Mouse (Mus musculus) MEL (cell line): ENCODE data around the gene Ccdc88c. TPM values are rescaled to one million over a fixed set of nuclear protein-coding genes. Genes with fewer than 3 reads are reported as not detected.

Experiments
- DNase-seq: peaks from one replicate; pipeline ENCODE4 v3.0.0; 2011; ENCODE audit warnings: low read depth, low spot score
- H3K27ac ChIP-seq: 2 replicates; pipeline ENCODE4 v1.5.1; 2012; ENCODE audit warnings: low read depth, mild to moderate bottlenecking, control low read depth, low read length, moderate library complexity; ENCODE audit not compliant: control insufficient read depth
- H3K27me3 ChIP-seq, 2 experiments: fragments of 150-350 bp in 1 of 2; sonication (generic) in 1 of 2; 2 replicates each; pipeline ENCODE4 v1.6.1; 2012; ENCODE audit warnings: low read length in 2 of 2, mild to moderate bottlenecking in 2 of 2, improper control_type of control experiment in 1 of 2, moderate library complexity in 1 of 2; ENCODE audit not compliant: insufficient read depth in 2 of 2, control insufficient read depth in 1 of 2
- H3K36me3 ChIP-seq, 2 experiments: 2 replicates each; pipeline ENCODE4 v1.6.1; 2012 to 2014; ENCODE audit warnings: low read length in 2 of 2, improper control_type of control experiment in 1 of 2, inconsistent platforms in 1 of 2, mild to moderate bottlenecking in 1 of 2; ENCODE audit not compliant: insufficient read depth in 2 of 2, control insufficient read depth in 1 of 2
- H3K4me1 ChIP-seq, 2 experiments: fragments of 150-350 bp in 1 of 2; sonication (generic) in 1 of 2; 2 replicates each; pipeline ENCODE4 v1.6.1; 2012; ENCODE audit warnings: low read length in 2 of 2, improper control_type of control experiment in 1 of 2, mild to moderate bottlenecking in 1 of 2; ENCODE audit not compliant: insufficient read depth in 2 of 2, control insufficient read depth in 1 of 2
- H3K4me3 ChIP-seq, 2 experiments: fragments of 150-350 bp in 1 of 2; sonication (generic) in 1 of 2; 2 replicates each; pipeline ENCODE4 v1.5.1; 2012; ENCODE audit warnings: low read depth in 2 of 2, low read length in 2 of 2, mild to moderate bottlenecking in 2 of 2, moderate library complexity in 2 of 2, control low read depth in 1 of 2, improper control_type of control experiment in 1 of 2; ENCODE audit not compliant: control insufficient read depth in 1 of 2, insufficient read depth in 1 of 2
- H3K79me2 ChIP-seq: 2 replicates; pipeline ENCODE4 v1.6.1; 2012; ENCODE audit warnings: mild to moderate bottlenecking, low read length, moderate library complexity; ENCODE audit not compliant: control insufficient read depth, poor library complexity, insufficient read depth
- H3K9ac ChIP-seq: 2 replicates; pipeline ENCODE4 v1.6.1; 2012; ENCODE audit warnings: low read depth, mild to moderate bottlenecking, control low read depth, low read length, moderate library complexity; ENCODE audit not compliant: control insufficient read depth, poor library complexity, severe bottlenecking
- H3K9me3 ChIP-seq: fragments of 150-350 bp; sonication (generic); replicated peaks from 2 replicates; pipeline ENCODE4 v1.6.1; 2012; ENCODE audit warnings: mild to moderate bottlenecking, low read length, improper control_type of control experiment, moderate library complexity; ENCODE audit not compliant: insufficient read depth
- BHLHE40 ChIP-seq: IDR thresholded peaks from 2 replicates; pipeline ENCODE4 v1.6.1; 2012; ENCODE audit warnings: low read depth, mild to moderate bottlenecking, inconsistent platforms, low read length, improper control_type of control experiment, borderline replicate concordance
- CHD2 ChIP-seq: IDR thresholded peaks from 2 replicates; pipeline ENCODE4 v1.6.1; 2011; ENCODE audit warnings: low read length, improper control_type of control experiment
- CTCF ChIP-seq, 3 experiments: IDR thresholded peaks in 2 of 3; conservative IDR thresholded peaks in 1 of 3; 2 replicates each; pipeline ENCODE4 v1.5.1; 2011 to 2012; ENCODE audit warnings: low read length in 3 of 3, low read depth in 2 of 3, mild to moderate bottlenecking in 2 of 3, improper control_type of control experiment in 1 of 3, inconsistent platforms in 1 of 3, mixed read lengths in 1 of 3, moderate library complexity in 1 of 3; ENCODE audit not compliant: control insufficient read depth in 1 of 3, insufficient read depth in 1 of 3, poor library complexity in 1 of 3, severe bottlenecking in 1 of 3
- ELF1 ChIP-seq: IDR thresholded peaks from 2 replicates; pipeline ENCODE4 v1.6.1; 2014; ENCODE audit warnings: low read depth, mild to moderate bottlenecking, inconsistent platforms, low read length, improper control_type of control experiment, moderate library complexity
- EP300 ChIP-seq, 2 experiments: IDR thresholded peaks; 2 replicates each; pipeline ENCODE4 v1.6.1; 2011; ENCODE audit warnings: improper control_type of control experiment in 2 of 2, low read length in 2 of 2, low read depth in 1 of 2, mild to moderate bottlenecking in 1 of 2
- ETS1 ChIP-seq: IDR thresholded peaks from 2 replicates; pipeline ENCODE4 v1.6.1; 2012; ENCODE audit warnings: low read depth, mild to moderate bottlenecking, inconsistent platforms, low read length, improper control_type of control experiment, moderate library complexity
- GABPA ChIP-seq: IDR thresholded peaks from 2 replicates; pipeline ENCODE4 v1.6.1; 2012; ENCODE audit warnings: low read depth, mild to moderate bottlenecking, inconsistent platforms, low read length, improper control_type of control experiment, moderate library complexity
- HCFC1 ChIP-seq: IDR thresholded peaks from 2 replicates; pipeline ENCODE4 v1.6.1; 2012; ENCODE audit warnings: low read depth, mild to moderate bottlenecking, inconsistent platforms, low read length, improper control_type of control experiment, moderate library complexity
- KAT2A ChIP-seq: conservative IDR thresholded peaks from 2 replicates; pipeline ENCODE4 v1.6.1; 2012; ENCODE audit warnings: low read depth, low read length, improper control_type of control experiment, inconsistent platforms
- MAX ChIP-seq: IDR thresholded peaks from 2 replicates; pipeline ENCODE4 v1.6.1; 2011; ENCODE audit warnings: low read length, improper control_type of control experiment
- MAZ ChIP-seq: IDR thresholded peaks from 2 replicates; pipeline ENCODE4 v1.6.1; 2012; ENCODE audit warnings: low read depth, mild to moderate bottlenecking, inconsistent platforms, low read length, improper control_type of control experiment
- MXI1 ChIP-seq: IDR thresholded peaks from 2 replicates; pipeline ENCODE4 v1.6.1; 2011; ENCODE audit warnings: mild to moderate bottlenecking, low read depth, low read length, improper control_type of control experiment
- MYB ChIP-seq: IDR thresholded peaks from 2 replicates; pipeline ENCODE4 v1.6.1; 2011; ENCODE audit warnings: mild to moderate bottlenecking, low read depth, low read length, improper control_type of control experiment
- MYC ChIP-seq: IDR thresholded peaks from 2 replicates; pipeline ENCODE4 v1.6.1; 2011; ENCODE audit warnings: low read depth, mild to moderate bottlenecking, low read length, improper control_type of control experiment, moderate library complexity
- NELFE ChIP-seq: IDR thresholded peaks from 2 replicates; pipeline ENCODE4 v1.6.1; 2011; ENCODE audit warnings: low read depth, low read length, improper control_type of control experiment
- NRF1 ChIP-seq: IDR thresholded peaks from 2 replicates; pipeline ENCODE4 v1.6.1; 2014; ENCODE audit warnings: low read depth, mild to moderate bottlenecking, inconsistent platforms, low read length, improper control_type of control experiment, moderate library complexity; ENCODE audit not compliant: poor library complexity, insufficient read depth, severe bottlenecking
- POLR2A ChIP-seq, 2 experiments: IDR thresholded peaks; 2 replicates each; pipeline ENCODE4 v1.6.1; 2011 to 2012; ENCODE audit warnings: low read length in 2 of 2, mild to moderate bottlenecking in 2 of 2, control low read depth in 1 of 2, improper control_type of control experiment in 1 of 2, low read depth in 1 of 2, moderate library complexity in 1 of 2; ENCODE audit not compliant: control insufficient read depth in 1 of 2, insufficient read depth in 1 of 2, poor library complexity in 1 of 2
- RAD21 ChIP-seq: IDR thresholded peaks from 2 replicates; pipeline ENCODE4 v1.6.1; 2011; ENCODE audit warnings: mild to moderate bottlenecking, low read depth, low read length, improper control_type of control experiment
- SIN3A ChIP-seq: IDR thresholded peaks from 2 replicates; pipeline ENCODE4 v1.6.1; 2012; ENCODE audit warnings: low read length, improper control_type of control experiment, inconsistent platforms
- SMC3 ChIP-seq: IDR thresholded peaks from 2 replicates; pipeline ENCODE4 v1.6.1; 2011; ENCODE audit warnings: low read depth, low read length, improper control_type of control experiment
- TCF12 ChIP-seq: IDR thresholded peaks from 2 replicates; pipeline ENCODE4 v1.6.1; 2014; ENCODE audit warnings: low read depth, mild to moderate bottlenecking, inconsistent platforms, low read length, improper control_type of control experiment, moderate library complexity
- UBTF ChIP-seq: IDR thresholded peaks from 2 replicates; pipeline ENCODE4 v1.6.1; 2012; ENCODE audit warnings: low read depth, mild to moderate bottlenecking, inconsistent platforms, low read length, improper control_type of control experiment, moderate library complexity, borderline replicate concordance; ENCODE audit not compliant: insufficient read depth
- USF1 ChIP-seq: IDR thresholded peaks from 2 replicates; pipeline ENCODE4 v1.6.1; 2014; ENCODE audit warnings: low read depth, mild to moderate bottlenecking, inconsistent platforms, low read length, improper control_type of control experiment, moderate library complexity
- ZC3H11A ChIP-seq: IDR thresholded peaks from 2 replicates; pipeline ENCODE4 v1.6.1; 2012; ENCODE audit warnings: low read depth, mild to moderate bottlenecking, inconsistent platforms, low read length, improper control_type of control experiment
- ZKSCAN1 ChIP-seq: IDR thresholded peaks from 2 replicates; pipeline ENCODE4 v1.6.1; 2012; ENCODE audit warnings: low read depth, mild to moderate bottlenecking, inconsistent platforms, low read length, improper control_type of control experiment, moderate library complexity
- ZMIZ1 ChIP-seq: IDR thresholded peaks from 2 replicates; pipeline ENCODE4 v1.6.1; 2012; ENCODE audit warnings: low read depth, mild to moderate bottlenecking, inconsistent platforms, low read length, improper control_type of control experiment, moderate library complexity
- polyA plus RNA-seq, 2 experiments: library from polyadenylated mRNA; stranded (reverse) in 1 of 2; unstranded in 1 of 2; fragments of >175 nt in 1 of 2; fragments of >200 nt in 1 of 2; gene quantifications; 2 replicates each; pipeline versions ENCODE4 v1.2.1 to v1.2.4; 2012; ENCODE audit warnings: low replicate concordance in 2 of 2, low read depth in 1 of 2; ENCODE audit not compliant: insufficient read length in 2 of 2, insufficient read depth in 1 of 2, missing spikeins in 1 of 2
- total RNA-seq: library from RNA; depleted of rRNA; stranded (reverse); fragments of 300-350 nt; gene quantifications from 2 replicates; pipeline ENCODE4 v1.2.3, GENCODE M21; 2012; rRNA removed

Gene Ccdc88c
- total RNA-seq, result 8.5 and 8.7 TPM in 2 replicates
- 10 to 100 TPM in 1 of 2 experiments, not detected in 1; 15.3 TPM for polyA plus RNA-seq

DNA sequence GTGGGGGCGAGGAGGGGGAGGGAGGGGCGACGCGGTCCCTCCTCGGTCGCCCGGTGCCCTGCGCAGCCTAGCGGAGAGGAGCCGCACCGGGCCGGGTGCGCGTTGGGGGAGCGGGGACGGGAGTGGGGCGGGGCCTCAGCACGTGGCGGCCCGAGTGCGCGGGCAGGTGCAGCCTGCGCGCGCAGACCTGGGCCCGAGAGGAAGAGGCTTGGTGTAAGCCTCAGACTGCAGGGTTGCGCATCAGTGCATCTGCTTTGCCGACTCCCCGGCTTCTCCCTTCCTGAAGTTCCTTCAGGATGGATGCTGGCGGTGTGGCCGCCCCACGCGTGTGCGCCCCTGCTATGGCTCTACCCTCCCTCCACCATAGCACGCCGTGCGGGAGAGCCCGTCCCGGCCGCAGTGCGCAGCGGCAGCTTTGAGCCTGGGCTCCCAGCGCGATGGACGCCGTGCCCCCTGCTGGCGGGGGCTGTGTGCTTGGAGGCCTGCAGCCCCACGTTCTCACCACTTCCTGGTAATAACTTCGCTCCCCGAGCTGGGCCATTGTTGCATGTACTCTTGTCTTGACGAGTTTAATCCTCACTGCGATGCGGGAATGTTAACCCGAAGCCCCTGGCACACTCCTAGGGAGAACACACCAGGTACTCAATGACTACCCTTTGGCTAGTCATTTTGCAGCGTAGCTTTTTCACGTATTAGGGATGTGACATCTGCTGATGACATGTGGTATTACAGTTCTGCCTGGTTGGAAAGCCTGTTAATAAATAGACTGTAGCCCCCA lies at the start of gene Ccdc88c:
Gene Ccdc88c (minus strand): TSS at position 103 of the 778 bp plus-strand sequence.
- Histone ChIP-seq H3K79me2 (peaks cover 22% of the 10 kb centered on the region), H3K4me3 (peak within 1 kb of the TSS; percentile 76 to 97), H3K36me3 (peaks cover 0 to 25% of the 10 kb centered on the region in 2 experiments; a peak in 2 of 4 replicates), H3K9me3 (no peaks in the 10 kb centered on the region), H3K9ac (peak within 1 kb of the TSS; percentile 97), H3K4me1 (peaks cover 11 to 33% of the 10 kb centered on the region in 2 experiments; a peak in 3 of 4 replicates), H3K27me3 (no peaks in the 10 kb centered on the region), H3K27ac (peak within 1 kb of the TSS; percentile 83)
- peak; percentile 93 for DNase-seq
- TF ChIP-seq RAD21, result peak; percentile 78
- TF ChIP-seq EP300 (IDR thresholded peaks at IDR 0.05; ENCODE audit: low read depth in 1 of 2, low read length in 2 of 2), result no peak
- TF ChIP-seq ZC3H11A, result peak; percentile 79
- no peak for TF ChIP-seq MYB
- TF ChIP-seq POLR2A (IDR thresholded peaks at IDR 0.05; ENCODE audit: control insufficient read depth in 1 of 2, insufficient read depth in 1 of 2, low read depth in 1 of 2, low read length in 2 of 2, poor library complexity in 1 of 2), result peak; percentile 83 to 85
- peak; percentile 31; the same call in 1 of the 2 replicates for TF ChIP-seq HCFC1
- no peak for TF ChIP-seq ZKSCAN1
- TF ChIP-seq NRF1, result peak; percentile 70
- TF ChIP-seq ELF1, result 0 out of 2 replicates have a peak, but pooled peaks have one; percentile 26
- no peak for TF ChIP-seq KAT2A
- TF ChIP-seq ZMIZ1, result 0 out of 2 replicates have a peak, but pooled peaks have one; percentile 48
- peak; percentile 19; the same call in 1 of the 2 replicates for TF ChIP-seq ETS1
- peak; percentile 64 for TF ChIP-seq USF1
- TF ChIP-seq MYC, result peak; percentile 74
- TF ChIP-seq GABPA, result no peak
- TF ChIP-seq BHLHE40, result peak; percentile 57; the same call in 1 of the 2 replicates
- TF ChIP-seq TCF12, result 0 out of 2 replicates have a peak, but pooled peaks have one; percentile 9
- peak; percentile 46 for TF ChIP-seq NELFE
- TF ChIP-seq MXI1, result peak; percentile 82; the same call in 1 of the 2 replicates
- TF ChIP-seq UBTF, result 0 out of 2 replicates have a peak, but pooled peaks have one; percentile 30
- peak; percentile 92; the same call in 1 of the 2 replicates for TF ChIP-seq MAZ
- peak; percentile 74 to 75 (median 74) for TF ChIP-seq CTCF (IDR thresholded peaks at IDR 0.05 in 2 of 3, conservative IDR thresholded peaks at IDR 0.05 in 1 of 3; ENCODE audit: control insufficient read depth in 1 of 3, insufficient read depth in 1 of 3, low read depth in 2 of 3, low read length in 3 of 3, poor library complexity in 1 of 3, severe bottlenecking in 1 of 3)
- peak; percentile 64 for TF ChIP-seq SIN3A
- peak; percentile 85 for TF ChIP-seq MAX
- no peak for TF ChIP-seq CHD2
- TF ChIP-seq SMC3, result peak; percentile 83
